Mouse (Mus musculus): ENCODE measurements around the gene Brms1. TPM values are rescaled to one million over a fixed set of nuclear protein-coding genes. Genes with fewer than 3 reads are reported as not detected.

Gene Brms1
- polyA plus RNA-seq, 1 experiment from 2014 or later, result 35.1 TPM

GRCm38 (mm10) chr19:5053909-5054308, 12.8 kb downstream of the Brms1 start:
- Histone ChIP-seq H3K4me3 (replicated peaks) (no peak overlapping the region), H3K4me1 (replicated peaks) (peaks cover 33% of the 10 kb centered on the region), H3K36me3 (peaks cover 7% of the 10 kb centered on the region), H3K27me3 (peaks cover 53% of the 10 kb centered on the region), H3K9ac (no peak overlapping the region), H3K27ac (no peak overlapping the region), H3K4me2 (no peak overlapping the region), H3K9me3 (replicated peaks) (no peaks in the 10 kb centered on the region)
- 29% methylated on average over 9 of the region's 9 CpGs for WGBS (ENCODE audit: insufficient replicate concordance)
- 0 out of 2 replicates have a peak, but pooled peaks have one; percentile 22 for ATAC-seq (ENCODE audit: low read depth)
- DNase-seq, result peak; percentile 52

GRCm38 (mm10) chr19:5056251-5056650, 15.1 kb downstream of the Brms1 start:
- Histone ChIP-seq H3K36me3 (no peaks in the 10 kb centered on the region), H3K9me3 (replicated peaks) (no peaks in the 10 kb centered on the region), H3K27ac (no peak overlapping the region), H3K9ac (no peak overlapping the region), H3K27me3 (peaks cover 43% of the 10 kb centered on the region), H3K4me2 (no peak overlapping the region), H3K4me1 (replicated peaks) (peaks cover 48% of the 10 kb centered on the region), H3K4me3 (replicated peaks) (no peak overlapping the region)
- ATAC-seq (ENCODE audit: low read depth) (no peak), DNase-seq (no peak)
- WGBS (ENCODE audit: insufficient replicate concordance), result 13% methylated on average over 6 of the region's 6 CpGs

- H3K27me3 ChIP-seq, result peaks cover 24% of the 10 kb centered on the region
- H3K27ac ChIP-seq, result 0 out of 2 replicates have a peak overlapping the region, but pooled peaks have one; percentile 12
- ATAC-seq (ENCODE audit: low read depth) (no peak), DNase-seq (no peak)
- peaks cover 50% of the 10 kb centered on the region for H3K4me1 ChIP-seq (replicated peaks)
- no peak overlapping the region for H3K4me3 ChIP-seq (replicated peaks)
- no peak overlapping the region for H3K4me2 ChIP-seq
- 27% methylated on average over 16 of the region's 16 CpGs for WGBS (ENCODE audit: insufficient replicate concordance)
- H3K36me3 ChIP-seq, result no peaks in the 10 kb centered on the region
- no peaks in the 10 kb centered on the region for H3K9me3 ChIP-seq (replicated peaks)
- H3K9ac ChIP-seq, result no peak overlapping the region
Measured at GRCm38 (mm10) chr19:5057876-5058775, 17.0 kb downstream of the Brms1 start.

GRCm38 (mm10) chr19:5058801-5059771, 17.9 kb downstream of the Brms1 start:
- no peak overlapping the region for H3K4me3 ChIP-seq (replicated peaks)

GRCm38 (mm10) chr19:5060365-5061330, 19.5 kb downstream of the Brms1 start:
- DNase-seq (no peak), ATAC-seq (ENCODE audit: low read depth) (no peak)
- Histone ChIP-seq H3K27me3 (peaks cover 4% of the 10 kb centered on the region), H3K9me3 (replicated peaks) (no peaks in the 10 kb centered on the region), H3K4me1 (replicated peaks) (peaks cover 59% of the 10 kb centered on the region), H3K27ac (no peak overlapping the region), H3K36me3 (no peaks in the 10 kb centered on the region), H3K4me2 (no peak overlapping the region), H3K9ac (no peak overlapping the region; the same call in 1 of the 2 replicates), H3K4me3 (replicated peaks) (no peak overlapping the region)
- WGBS (ENCODE audit: insufficient replicate concordance), result 37% methylated on average over 5 of the region's 5 CpGs

More at GRCm38 (mm10) chr19:5058801-5059771, 17.9 kb downstream of the Brms1 start:
- DNase-seq (no peak), ATAC-seq (ENCODE audit: low read depth) (peak; percentile 57)
- Histone ChIP-seq H3K9me3 (replicated peaks) (no peaks in the 10 kb centered on the region), H3K4me1 (replicated peaks) (peaks cover 50% of the 10 kb centered on the region), H3K36me3 (no peaks in the 10 kb centered on the region), H3K9ac (no peak overlapping the region), H3K4me2 (no peak overlapping the region), H3K27me3 (peaks cover 16% of the 10 kb centered on the region), H3K27ac (peak overlapping the region; percentile 29; the same call in 1 of the 2 replicates)
- WGBS (ENCODE audit: insufficient replicate concordance), result 16% methylated on average over 10 of the region's 10 CpGs

- DNase-seq (no peak), ATAC-seq (ENCODE audit: low read depth) (no peak)
- Histone ChIP-seq H3K9me3 (replicated peaks) (no peaks in the 10 kb centered on the region), H3K9ac (no peak overlapping the region), H3K36me3 (no peaks in the 10 kb centered on the region), H3K4me3 (replicated peaks) (no peak overlapping the region), H3K27me3 (peaks cover 5% of the 10 kb centered on the region), H3K27ac (no peak overlapping the region), H3K4me1 (replicated peaks) (peaks cover 57% of the 10 kb centered on the region), H3K4me2 (no peak overlapping the region)
- 56% methylated on average over 5 of the region's 5 CpGs for WGBS (ENCODE audit: insufficient replicate concordance)
Measured at GRCm38 (mm10) chr19:5062041-5062440, 20.9 kb downstream of the Brms1 start.

- H3K4me2 ChIP-seq, result no peak overlapping the region
- H3K36me3 ChIP-seq, result no peaks in the 10 kb centered on the region
- 75% methylated on average over 6 of the region's 6 CpGs for WGBS (ENCODE audit: insufficient replicate concordance)
- no peaks in the 10 kb centered on the region for H3K9me3 ChIP-seq (replicated peaks)
- H3K27me3 ChIP-seq, result peaks cover 9% of the 10 kb centered on the region
- no peak overlapping the region for H3K27ac ChIP-seq
- peaks cover 59% of the 10 kb centered on the region for H3K4me1 ChIP-seq (replicated peaks)
- H3K9ac ChIP-seq, result no peak overlapping the region
- DNase-seq (no peak), ATAC-seq (ENCODE audit: low read depth) (no peak)
- no peak overlapping the region for H3K4me3 ChIP-seq (replicated peaks)
Measured at GRCm38 (mm10) chr19:5062446-5062845, 21.3 kb downstream of the Brms1 start.

GRCm38 (mm10) chr19:5065104-5065503, 23.9 kb downstream of the Brms1 start:
- Histone ChIP-seq H3K9ac (no peak overlapping the region), H3K4me3 (replicated peaks) (no peak overlapping the region), H3K9me3 (replicated peaks) (no peaks in the 10 kb centered on the region), H3K27me3 (peaks cover 35% of the 10 kb centered on the region), H3K4me1 (replicated peaks) (peaks cover 55% of the 10 kb centered on the region), H3K36me3 (no peaks in the 10 kb centered on the region), H3K4me2 (no peak overlapping the region), H3K27ac (no peak overlapping the region)
- DNase-seq (no peak), ATAC-seq (ENCODE audit: low read depth) (no peak)
- 55% methylated on average over 7 of the region's 7 CpGs for WGBS (ENCODE audit: insufficient replicate concordance)

- DNase-seq, result peak; percentile 68
- peak overlapping the region; percentile 57 for H3K4me3 ChIP-seq (replicated peaks)
Measured at GRCm38 (mm10) chr19:5067040-5067799, 26.1 kb downstream of the Brms1 start.

More at GRCm38 (mm10) chr19:5067040-5067799, 26.1 kb downstream of the Brms1 start:
- no peaks in the 10 kb centered on the region for H3K36me3 ChIP-seq
- H3K4me2 ChIP-seq, result peak overlapping the region; percentile 85
- H3K9ac ChIP-seq, result peak overlapping the region; percentile 74
- H3K27me3 ChIP-seq, result peaks cover 50% of the 10 kb centered on the region
- peaks cover 63% of the 10 kb centered on the region for H3K4me1 ChIP-seq (replicated peaks)
- peak; percentile 88 for ATAC-seq (ENCODE audit: low read depth)
- 3% methylated on average over 15 of the region's 15 CpGs for WGBS (ENCODE audit: insufficient replicate concordance)
- no peaks in the 10 kb centered on the region for H3K9me3 ChIP-seq (replicated peaks)
- peak overlapping the region; percentile 87 for H3K27ac ChIP-seq
